Mouse (Mus musculus): ENCODE measurements around the gene Tnfrsf1a.

DNA sequence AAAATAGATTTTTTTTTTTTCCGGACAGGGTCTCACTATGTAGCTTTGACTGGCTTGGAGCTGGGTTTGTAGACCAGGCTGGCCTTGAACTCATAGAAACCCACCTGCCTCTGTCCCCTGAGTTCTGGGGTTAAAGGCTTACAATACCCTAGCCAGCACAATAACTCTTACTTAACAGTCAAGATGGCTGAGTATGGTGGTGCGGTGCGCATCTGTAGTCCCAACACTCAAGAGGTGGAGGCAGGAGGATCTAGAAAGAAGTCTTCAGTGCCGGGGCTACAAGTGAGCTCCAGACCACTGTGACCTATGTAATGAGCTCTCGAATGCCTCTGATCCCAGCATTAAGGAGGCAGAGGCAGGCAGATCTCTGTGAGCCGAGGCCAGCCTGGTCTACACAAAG lies 62.5 kb downstream of the Tnfrsf1a start:
- TF ChIP-seq POLR2A (IDR thresholded peaks at IDR 0.05; ENCODE audit: control insufficient read depth, extremely low read depth, insufficient read depth, low read length, poor library complexity) (no peak), CTCF (IDR thresholded peaks at IDR 0.05; ENCODE audit: borderline replicate concordance, control insufficient read depth, extremely low read depth, insufficient read depth, low read length, poor library complexity) (no peak)

Data from thymus, adult 2 months (tissue).